Mouse (Mus musculus): ENCODE results near the gene Clhc1. TPM values are rescaled to one million over a fixed set of nuclear protein-coding genes. Genes with fewer than 3 reads are reported as not detected.
A peak's percentile ranks its signal among the peaks of the same experiment; 100 is the strongest.

Clhc1 gene
- 0.07 and 0.17 TPM in 2 replicates for polyA plus RNA-seq (2014; fragmentation: Nextera tagmentation; extraction: Ambion mirVana)

DNA sequence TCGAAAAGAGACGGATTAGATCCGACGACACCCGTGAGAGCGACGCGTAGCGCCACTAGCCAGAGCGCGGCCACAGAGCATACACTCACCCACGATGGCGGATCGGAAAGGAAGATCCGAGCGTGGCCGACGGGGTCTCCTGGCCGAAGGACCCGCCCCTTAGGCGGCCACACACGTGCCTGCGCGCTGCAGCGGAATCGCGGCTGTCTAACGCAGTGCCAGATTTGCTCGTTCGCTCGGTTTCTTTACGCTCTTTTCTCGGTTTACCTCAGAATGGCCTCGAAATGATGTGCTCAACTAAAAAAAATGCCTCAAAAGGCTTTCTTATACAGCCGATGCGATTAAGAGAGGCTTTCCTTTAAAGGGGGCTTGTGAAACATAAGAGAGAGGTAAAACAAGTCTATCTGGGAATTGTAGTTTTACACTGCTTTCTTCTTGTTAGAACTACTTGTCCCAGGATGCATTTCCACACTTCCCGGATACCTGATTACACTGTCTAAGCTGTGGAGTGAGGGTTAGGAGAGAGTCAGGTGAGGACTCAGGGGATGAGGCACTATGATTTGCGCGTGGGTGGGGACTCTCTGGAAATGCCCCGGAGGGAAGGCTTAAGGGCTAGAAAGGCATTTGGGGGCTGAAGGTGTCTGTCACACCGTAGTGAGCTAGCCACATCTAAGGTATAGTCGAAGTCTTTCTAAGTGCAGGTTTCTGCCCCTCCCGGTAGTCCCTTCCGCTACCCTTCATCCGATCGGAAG lies at the start of gene Clhc1, which contains the start of gene Rps27a:
TSS of gene Clhc1 (plus strand) at position 199 of the 752 bp plus-strand sequence.
TSS of gene Rps27a (minus strand) at position 358 of the 752 bp plus-strand sequence.
- under 1% methylated on average over 46 of the region's 46 CpGs for WGBS (ENCODE audit: insufficient replicate concordance)
- Histone ChIP-seq H3K9ac (ENCODE audit: low read depth, low read length) (peak within 1 kb of the TSS; percentile 92), H3K27me3 (ENCODE audit: control insufficient read depth, insufficient read depth, low read length) (no peaks in the 10 kb centered on the region), H3K36me3 (ENCODE audit: control insufficient read depth, insufficient read depth, low read length) (peaks cover 21% of the 10 kb centered on the region), H3K27ac (ENCODE audit: low read depth, low read length) (peak within 1 kb of the TSS; percentile 76), H3K4me2 (peak within 1 kb of the TSS; percentile 73), H3K4me3 (ENCODE audit: low read depth, low read length) (peak within 1 kb of the TSS; percentile 81), H3K9me3 (replicated peaks; ENCODE audit: control insufficient read depth, low read length) (no peaks in the 10 kb centered on the region), H3K4me1 (ENCODE audit: control insufficient read depth, insufficient read depth, low read length) (peaks cover 4% of the 10 kb centered on the region; the same call in 1 of the 2 replicates)
- ATAC-seq (replicated peaks; ENCODE audit: insufficient number of reproducible peaks, low FRiP score, low TSS enrichment): peak; percentile 98

- H3K4me2 ChIP-seq: no peak overlapping the region
- no peak overlapping the region for H3K27ac ChIP-seq (ENCODE audit: low read depth, low read length)
- H3K4me3 ChIP-seq (ENCODE audit: low read depth, low read length): no peak overlapping the region
- WGBS (ENCODE audit: insufficient replicate concordance): 81% methylated on average over 10 of the region's 10 CpGs
- no peaks in the 10 kb centered on the region; the same call in 1 of the 2 replicates for H3K36me3 ChIP-seq (ENCODE audit: control insufficient read depth, insufficient read depth, low read length)
- no peak for ATAC-seq (replicated peaks; ENCODE audit: insufficient number of reproducible peaks, low FRiP score, low TSS enrichment)
- no peak overlapping the region for H3K9ac ChIP-seq (ENCODE audit: low read depth, low read length)
- no peaks in the 10 kb centered on the region for H3K9me3 ChIP-seq (replicated peaks; ENCODE audit: control insufficient read depth, low read length)
- no peaks in the 10 kb centered on the region for H3K27me3 ChIP-seq (ENCODE audit: control insufficient read depth, insufficient read depth, low read length)
- H3K4me1 ChIP-seq (ENCODE audit: control insufficient read depth, insufficient read depth, low read length): no peaks in the 10 kb centered on the region
Observed at GRCm38 (mm10) chr11:29503948-29504893, 43.5 kb upstream of the Clhc1 start.

DNA sequence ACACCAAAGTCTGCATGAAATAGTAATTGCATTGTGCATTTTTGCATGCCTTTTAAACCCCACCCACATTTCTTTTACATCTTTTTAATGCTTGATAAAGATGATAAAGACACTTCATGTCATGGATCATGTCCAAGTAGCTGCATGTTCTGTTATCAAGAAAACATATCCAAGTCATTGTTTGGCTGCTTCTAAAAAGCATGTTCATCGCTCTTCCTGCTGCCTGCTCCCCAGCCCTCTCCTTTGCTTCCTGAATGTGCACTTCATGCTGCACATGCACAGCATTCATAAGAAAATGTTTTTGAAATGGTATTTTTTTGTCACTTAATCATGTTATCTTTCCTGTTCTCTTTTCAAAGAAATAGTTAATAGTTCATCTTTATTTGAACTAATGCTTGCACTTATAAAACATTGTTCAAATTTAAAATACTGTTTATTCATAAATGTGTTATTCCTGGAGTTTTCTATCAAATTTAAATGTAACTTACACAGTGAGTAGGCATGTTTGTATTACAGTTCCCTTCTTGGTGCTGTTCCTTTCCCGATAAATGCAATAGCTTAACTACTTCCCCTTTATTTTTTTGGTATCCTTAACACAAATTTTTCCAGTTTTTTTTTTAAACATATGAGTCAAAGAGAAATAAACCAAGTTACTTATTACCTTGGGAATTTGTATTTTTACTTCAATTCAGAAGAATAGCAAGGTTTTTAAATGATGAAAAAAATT lies 42.7 kb upstream of the Clhc1 start:
- Histone ChIP-seq H3K9ac (ENCODE audit: low read depth, low read length) (no peak overlapping the region), H3K27me3 (ENCODE audit: control insufficient read depth, insufficient read depth, low read length) (no peaks in the 10 kb centered on the region), H3K27ac (ENCODE audit: low read depth, low read length) (no peak overlapping the region), H3K4me2 (no peak overlapping the region), H3K4me3 (ENCODE audit: low read depth, low read length) (no peak overlapping the region), H3K36me3 (ENCODE audit: control insufficient read depth, insufficient read depth, low read length) (no peaks in the 10 kb centered on the region; the same call in 1 of the 2 replicates), H3K9me3 (replicated peaks; ENCODE audit: control insufficient read depth, low read length) (no peaks in the 10 kb centered on the region), H3K4me1 (ENCODE audit: control insufficient read depth, insufficient read depth, low read length) (no peaks in the 10 kb centered on the region)
- 88% methylated on average over 2 of the region's 2 CpGs for WGBS (ENCODE audit: insufficient replicate concordance)
- ATAC-seq (replicated peaks; ENCODE audit: insufficient number of reproducible peaks, low FRiP score, low TSS enrichment): no peak

- H3K4me3 ChIP-seq (ENCODE audit: low read depth, low read length): no peak overlapping the region
- no peak for ATAC-seq (replicated peaks; ENCODE audit: insufficient number of reproducible peaks, low FRiP score, low TSS enrichment)
- H3K27me3 ChIP-seq (ENCODE audit: control insufficient read depth, insufficient read depth, low read length): no peaks in the 10 kb centered on the region
- H3K9ac ChIP-seq (ENCODE audit: low read depth, low read length): no peak overlapping the region
- no peaks in the 10 kb centered on the region for H3K9me3 ChIP-seq (replicated peaks; ENCODE audit: control insufficient read depth, low read length)
- H3K4me1 ChIP-seq (ENCODE audit: control insufficient read depth, insufficient read depth, low read length): no peaks in the 10 kb centered on the region
- 94% methylated on average over 1 of the region's 1 CpGs for WGBS (ENCODE audit: insufficient replicate concordance)
- H3K27ac ChIP-seq (ENCODE audit: low read depth, low read length): no peak overlapping the region
- no peak overlapping the region for H3K4me2 ChIP-seq
- peaks cover 4% of the 10 kb centered on the region for H3K36me3 ChIP-seq (ENCODE audit: control insufficient read depth, insufficient read depth, low read length)
Observed at GRCm38 (mm10) chr11:29509421-29509820, 38.3 kb upstream of the Clhc1 start.

DNA sequence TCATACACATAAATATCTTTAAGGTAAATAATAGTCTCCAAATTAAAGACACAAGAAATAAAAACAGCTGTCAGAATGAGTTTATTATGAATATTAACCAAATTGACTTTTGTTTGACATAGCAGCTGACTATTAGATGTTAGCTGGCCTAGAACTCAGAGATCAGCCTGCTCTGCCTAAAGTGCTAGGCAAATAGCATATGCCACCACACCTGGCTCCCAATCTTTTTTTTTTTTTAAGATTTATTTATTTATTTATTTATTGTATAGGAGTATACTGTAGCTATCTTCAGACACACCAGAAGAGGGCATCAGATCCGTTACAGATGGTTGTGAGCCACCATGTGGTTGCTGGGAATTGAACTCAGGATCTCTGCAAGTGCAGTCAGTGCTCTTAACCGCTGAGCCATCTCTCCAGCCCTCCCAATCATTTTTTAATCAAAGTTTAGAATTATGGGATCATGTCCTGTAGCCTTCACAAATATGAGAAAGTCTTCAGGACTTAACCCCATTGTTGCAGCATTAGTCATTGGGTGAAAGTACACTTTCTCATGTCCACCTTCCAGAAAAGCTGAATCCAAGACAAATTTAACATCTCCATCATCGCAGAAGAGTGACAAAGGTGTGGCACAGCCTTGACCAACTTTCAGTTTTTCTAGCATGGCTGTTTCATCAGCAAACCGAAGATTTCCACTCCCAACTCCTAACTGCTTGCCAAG lies 34.8 kb upstream of the Clhc1 start:
- H3K27me3 ChIP-seq (ENCODE audit: control insufficient read depth, insufficient read depth, low read length): no peaks in the 10 kb centered on the region
- peaks cover 4% of the 10 kb centered on the region for H3K36me3 ChIP-seq (ENCODE audit: control insufficient read depth, insufficient read depth, low read length)

GRCm38 (mm10) chr11:29514325-29514681 lies 33.4 kb upstream of the Clhc1 start:
- H3K4me2 ChIP-seq: peak overlapping the region; percentile 69
- H3K9ac ChIP-seq (ENCODE audit: low read depth, low read length): peak overlapping the region; percentile 80
- ATAC-seq (replicated peaks; ENCODE audit: insufficient number of reproducible peaks, low FRiP score, low TSS enrichment): peak; percentile 12; the same call in 1 of the 2 replicates
- H3K9me3 ChIP-seq (replicated peaks; ENCODE audit: control insufficient read depth, low read length): no peaks in the 10 kb centered on the region
- WGBS (ENCODE audit: insufficient replicate concordance): 24% methylated on average over 10 of the region's 10 CpGs
- H3K27me3 ChIP-seq (ENCODE audit: control insufficient read depth, insufficient read depth, low read length): no peaks in the 10 kb centered on the region
- H3K4me1 ChIP-seq (ENCODE audit: control insufficient read depth, insufficient read depth, low read length): no peaks in the 10 kb centered on the region
- H3K4me3 ChIP-seq (ENCODE audit: low read depth, low read length): peak overlapping the region; percentile 55
- H3K36me3 ChIP-seq (ENCODE audit: control insufficient read depth, insufficient read depth, low read length): peaks cover 4% of the 10 kb centered on the region
- H3K27ac ChIP-seq (ENCODE audit: low read depth, low read length): no peak overlapping the region

More for the DNA sequence above, 34.8 kb upstream of the Clhc1 start:
- Histone ChIP-seq H3K4me2 (no peak overlapping the region), H3K9me3 (replicated peaks; ENCODE audit: control insufficient read depth, low read length) (no peaks in the 10 kb centered on the region), H3K9ac (ENCODE audit: low read depth, low read length) (no peak overlapping the region), H3K27ac (ENCODE audit: low read depth, low read length) (no peak overlapping the region), H3K4me3 (ENCODE audit: low read depth, low read length) (no peak overlapping the region), H3K4me1 (ENCODE audit: control insufficient read depth, insufficient read depth, low read length) (no peaks in the 10 kb centered on the region)
- no peak for ATAC-seq (replicated peaks; ENCODE audit: insufficient number of reproducible peaks, low FRiP score, low TSS enrichment)
- WGBS (ENCODE audit: insufficient replicate concordance): 88% methylated on average over 4 of the region's 4 CpGs

- peak within 1 kb of the TSS; percentile 55 for H3K4me3 ChIP-seq (ENCODE audit: low read depth, low read length)
- ATAC-seq (replicated peaks; ENCODE audit: insufficient number of reproducible peaks, low FRiP score, low TSS enrichment): peak; percentile 99
- no peaks in the 10 kb centered on the region for H3K9me3 ChIP-seq (replicated peaks; ENCODE audit: control insufficient read depth, low read length)
- H3K27me3 ChIP-seq (ENCODE audit: control insufficient read depth, insufficient read depth, low read length): no peaks in the 10 kb centered on the region
- no peak within 1 kb of the TSS for H3K27ac ChIP-seq (ENCODE audit: low read depth, low read length)
- H3K4me1 ChIP-seq (ENCODE audit: control insufficient read depth, insufficient read depth, low read length): no peaks in the 10 kb centered on the region
- H3K9ac ChIP-seq (ENCODE audit: low read depth, low read length): peak within 1 kb of the TSS; percentile 80
- peak within 1 kb of the TSS; percentile 69 for H3K4me2 ChIP-seq
- WGBS (ENCODE audit: insufficient replicate concordance): 2% methylated on average over 40 of the region's 40 CpGs
- H3K36me3 ChIP-seq (ENCODE audit: control insufficient read depth, insufficient read depth, low read length): peaks cover 4% of the 10 kb centered on the region
Observed at GRCm38 (mm10) chr11:29514682-29515412, 32.9 kb upstream of the Clhc1 start, which contains the start of gene Prorsd1. TSS of gene Prorsd1 (minus strand) at chr11:29515033.

Measured in heart, embryonic 11.5 days (tissue).